Mouse (Mus musculus): ENCODE measurements around the gene Aldh1l1.

Aldh1l1 gene

DNA sequence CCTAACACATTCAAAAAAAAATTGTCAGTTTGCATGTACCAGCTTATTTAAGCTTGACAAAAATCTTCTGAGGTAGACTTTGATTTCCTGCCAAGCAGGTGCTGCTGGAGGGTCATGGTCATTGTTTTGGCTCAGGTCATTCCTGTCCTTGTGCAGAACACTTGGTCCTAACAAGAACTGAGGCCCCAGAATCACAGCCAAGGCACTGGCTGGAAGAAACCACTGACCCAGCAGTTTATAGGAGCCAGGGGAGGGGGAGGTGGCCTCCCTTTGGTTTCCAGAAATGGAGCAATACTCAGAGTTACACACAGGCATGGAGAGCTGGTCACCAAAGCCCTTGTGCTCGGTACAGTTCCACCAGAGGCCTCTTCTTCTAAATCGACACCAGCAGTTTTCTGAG is 96.1 kb downstream of the Aldh1l1 start:
- no peak for DNase-seq (ENCODE audit: extremely low read depth, low read depth)

DNA sequence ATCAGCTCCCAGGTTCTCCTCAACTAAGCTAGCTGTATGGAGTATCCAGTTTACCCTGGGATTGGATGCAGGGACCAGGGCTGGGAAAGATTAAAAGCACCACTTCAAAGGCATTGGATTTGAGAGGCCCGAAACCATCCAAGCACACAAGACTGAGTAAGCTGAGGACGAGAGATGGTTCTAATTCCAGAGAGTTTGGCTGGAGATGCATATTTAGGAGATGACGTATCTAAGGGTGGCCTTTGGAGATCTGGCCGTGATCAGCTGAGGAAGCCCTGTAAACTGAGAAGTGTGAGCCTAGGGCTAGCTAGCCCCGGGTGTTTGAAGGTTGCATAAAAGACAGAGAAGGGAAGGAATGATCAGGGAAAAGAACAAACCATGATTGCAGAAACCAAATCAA is 101.9 kb downstream of the Aldh1l1 start:
- DNase-seq (ENCODE audit: extremely low read depth, low read depth) = no peak

DNA sequence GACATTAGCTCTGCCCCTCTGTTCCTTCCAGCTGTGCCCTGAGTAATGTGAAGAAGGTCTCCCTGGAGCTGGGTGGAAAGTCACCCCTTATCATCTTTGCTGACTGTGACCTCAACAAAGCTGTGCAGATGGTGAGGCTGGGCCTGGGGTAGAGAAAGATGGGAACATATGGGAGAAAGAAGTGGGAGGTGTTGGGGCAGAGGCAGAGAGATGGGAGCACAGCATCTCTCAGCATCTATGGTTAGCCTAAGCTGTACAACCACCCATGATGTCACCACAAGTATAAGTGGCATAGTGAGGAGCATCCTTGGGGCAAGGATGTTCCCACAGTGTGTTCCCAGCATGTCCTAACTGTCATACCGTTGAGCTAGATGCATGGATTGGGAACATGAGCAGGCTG is 104.5 kb downstream of the Aldh1l1 start:
- no peak for DNase-seq (ENCODE audit: extremely low read depth, low read depth)

DNA sequence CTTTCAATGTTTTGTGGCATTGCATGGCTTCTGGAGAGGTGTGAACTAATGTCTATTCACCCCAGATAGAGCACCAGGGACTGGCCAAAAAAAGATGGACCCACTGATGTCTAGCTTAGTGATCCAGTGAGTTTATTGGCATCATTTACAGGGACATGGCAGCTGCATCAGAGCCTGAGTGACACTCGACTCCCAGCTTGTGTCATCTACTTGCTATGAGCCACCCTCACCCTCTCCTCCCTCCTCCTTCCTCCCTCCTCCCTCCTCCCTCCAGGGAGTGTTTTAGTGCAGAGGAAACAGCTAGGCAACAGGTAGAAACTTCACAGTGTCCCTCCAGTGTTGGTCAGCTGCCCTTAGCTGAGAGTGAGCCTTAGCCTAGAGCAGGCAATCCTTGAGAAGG is 108.7 kb downstream of the Aldh1l1 start:
- DNase-seq (ENCODE audit: extremely low read depth, low read depth) = no peak

DNA sequence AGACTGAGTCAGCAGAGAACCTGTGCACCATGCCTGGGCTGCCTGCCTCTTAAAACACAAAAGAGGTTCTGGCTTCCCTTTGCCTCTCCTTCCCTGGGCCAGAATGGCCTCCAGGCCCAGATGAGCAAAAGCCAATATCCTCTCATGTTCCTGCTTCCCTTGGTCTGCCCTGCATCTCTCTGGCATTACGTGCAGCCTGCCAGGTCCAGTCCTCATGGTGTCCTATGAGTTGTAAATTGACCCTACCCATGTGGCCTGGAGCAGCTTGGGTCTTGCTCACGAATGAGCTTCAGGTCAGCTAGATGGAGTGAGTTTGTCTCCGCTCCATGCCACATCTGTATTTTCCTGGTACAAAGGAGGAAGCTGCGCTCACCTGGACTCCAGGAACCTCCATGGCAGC is 110.8 kb downstream of the Aldh1l1 start:
- no peak for DNase-seq (ENCODE audit: extremely low read depth, low read depth)

DNA sequence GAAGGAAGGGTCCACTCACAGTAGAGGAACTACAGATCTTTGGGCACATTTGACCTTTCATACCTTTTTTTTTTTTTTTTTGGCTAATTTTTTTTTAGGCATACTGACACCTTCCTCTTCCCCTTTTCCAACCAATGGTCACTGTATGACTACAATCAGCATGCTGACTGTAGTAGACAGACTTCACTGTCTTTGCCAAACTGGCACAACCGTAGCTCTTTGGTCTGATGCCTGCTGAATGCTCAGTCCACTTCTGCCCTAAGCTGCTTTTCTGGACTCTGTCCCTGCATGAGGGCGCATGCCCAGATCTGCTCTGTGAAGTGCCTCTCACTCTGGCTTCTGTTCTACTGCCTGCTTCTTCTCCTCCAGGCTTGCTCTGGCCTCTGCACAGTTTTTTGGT is 111.4 kb downstream of the Aldh1l1 start:
- no peak for DNase-seq (ENCODE audit: extremely low read depth, low read depth)

DNA sequence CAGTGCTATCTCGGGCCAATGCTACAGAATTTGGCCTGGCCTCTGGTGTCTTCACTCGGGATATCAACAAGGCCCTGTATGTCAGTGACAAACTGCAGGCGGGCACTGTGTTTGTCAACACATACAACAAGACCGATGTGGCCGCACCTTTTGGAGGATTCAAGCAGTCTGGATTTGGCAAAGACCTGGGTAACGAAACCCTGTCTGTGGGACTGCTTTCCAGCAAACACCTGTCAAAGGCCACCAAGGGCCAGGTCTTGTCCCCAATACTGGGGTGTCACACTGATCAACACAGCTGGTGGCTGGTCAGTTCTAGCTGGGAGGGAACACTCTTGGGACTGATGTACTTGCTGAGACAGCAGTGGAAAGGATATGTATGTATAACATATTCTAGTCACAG is 112.0 kb downstream of the Aldh1l1 start:
- no peak for DNase-seq (ENCODE audit: extremely low read depth, low read depth)

DNA sequence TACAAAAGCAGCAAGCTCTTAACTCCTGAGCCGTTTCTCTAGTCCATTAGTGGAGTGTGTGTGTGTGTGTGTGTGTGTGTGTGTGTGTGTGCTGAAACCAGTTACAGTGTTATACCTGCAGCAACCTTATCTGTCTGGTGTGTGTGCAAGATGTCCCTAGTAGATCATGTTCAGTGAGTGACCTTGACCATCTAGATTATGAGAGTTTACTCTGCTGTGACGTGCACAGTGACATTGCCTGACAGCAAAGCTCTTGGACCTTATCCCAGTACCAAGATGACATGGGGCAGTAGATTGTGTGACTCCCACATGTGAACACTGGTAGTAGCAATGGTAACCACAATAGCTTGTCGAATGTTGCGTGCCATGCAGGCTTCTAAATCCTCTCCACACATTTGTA is 114.1 kb downstream of the Aldh1l1 start:
- DNase-seq (ENCODE audit: extremely low read depth, low read depth) = no peak

DNA sequence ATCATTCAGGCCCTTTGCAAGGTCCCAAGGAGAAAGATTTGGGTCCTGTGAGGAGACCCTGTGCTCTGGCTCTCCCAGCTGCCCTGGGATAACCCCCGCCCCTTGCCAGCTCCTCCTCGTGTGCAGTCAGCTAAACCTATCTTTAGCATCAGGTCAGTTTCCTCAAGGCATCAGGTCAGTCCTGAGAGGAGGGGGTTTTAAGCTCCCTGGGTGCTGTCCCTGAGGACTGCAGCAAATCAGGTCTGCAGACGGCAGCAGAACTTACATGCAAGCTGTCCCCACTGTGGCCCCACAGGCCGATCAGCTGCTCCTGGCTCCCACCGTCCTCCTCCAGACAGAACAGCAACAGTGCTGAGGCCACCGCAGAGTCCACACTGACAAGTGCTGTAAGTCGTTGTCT is 115.5 kb downstream of the Aldh1l1 start:
- DNase-seq (ENCODE audit: extremely low read depth, low read depth) = no peak

DNA sequence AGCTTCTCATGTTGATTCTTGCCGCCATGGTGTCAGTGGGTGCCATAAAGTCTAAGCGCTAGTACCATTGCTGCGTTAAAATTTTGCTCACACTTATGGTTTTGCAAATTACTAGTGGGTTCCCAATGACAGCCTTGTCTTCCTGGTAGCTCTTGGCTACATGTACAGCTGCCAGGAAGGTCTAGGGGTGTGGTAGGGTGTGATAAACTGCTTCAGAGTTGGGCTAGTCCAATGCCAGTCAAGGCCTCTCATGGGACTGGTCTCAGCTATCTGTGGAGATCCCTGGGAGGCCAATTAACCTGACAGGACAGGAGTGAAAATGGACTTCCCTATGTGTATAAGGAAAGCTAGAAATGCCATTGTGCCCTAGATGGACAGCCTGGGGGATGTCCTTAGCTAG is 116.1 kb downstream of the Aldh1l1 start:
- no peak for DNase-seq (ENCODE audit: extremely low read depth, low read depth)

DNA sequence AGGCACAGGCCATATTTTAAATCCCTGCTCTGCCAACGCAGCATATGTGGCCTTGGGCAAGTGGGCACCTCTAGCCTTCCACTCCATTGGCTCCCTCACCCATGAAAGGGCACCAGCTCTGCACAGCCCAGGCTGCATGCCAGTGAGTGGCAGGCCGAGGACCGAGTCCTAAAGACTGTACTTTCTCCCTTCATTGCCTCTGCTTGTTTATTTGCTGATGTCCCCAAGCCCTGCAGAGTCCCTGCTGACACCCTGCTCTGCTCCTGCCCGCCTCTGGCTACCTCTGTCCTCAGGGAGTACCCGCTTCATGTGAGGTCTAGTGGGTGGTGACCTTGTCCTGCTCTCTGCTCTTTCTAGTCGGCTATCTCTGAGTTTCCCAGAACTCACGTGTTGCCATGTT is 116.9 kb downstream of the Aldh1l1 start:
- DNase-seq (ENCODE audit: extremely low read depth, low read depth) = no peak

DNA sequence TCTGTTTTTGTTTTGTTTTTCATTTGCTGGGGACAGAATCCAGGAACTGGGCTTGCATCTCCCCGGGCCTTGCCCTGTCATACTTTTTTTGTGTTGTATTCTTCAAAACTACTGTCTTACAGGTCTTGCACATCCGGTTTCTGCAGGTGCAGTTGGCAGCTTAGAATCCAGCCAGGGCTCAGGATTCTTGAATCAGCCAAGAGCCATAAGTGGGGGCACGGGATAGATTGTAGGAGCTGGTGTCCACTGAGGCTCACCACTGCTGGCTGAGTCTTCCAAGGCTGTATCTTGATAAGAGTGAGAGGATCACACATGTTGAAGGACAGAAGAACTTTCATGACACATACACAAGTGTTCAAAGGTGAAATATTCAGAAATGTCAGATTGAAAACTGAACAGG is 117.9 kb downstream of the Aldh1l1 start:
- no peak for DNase-seq (ENCODE audit: extremely low read depth, low read depth)

DNA sequence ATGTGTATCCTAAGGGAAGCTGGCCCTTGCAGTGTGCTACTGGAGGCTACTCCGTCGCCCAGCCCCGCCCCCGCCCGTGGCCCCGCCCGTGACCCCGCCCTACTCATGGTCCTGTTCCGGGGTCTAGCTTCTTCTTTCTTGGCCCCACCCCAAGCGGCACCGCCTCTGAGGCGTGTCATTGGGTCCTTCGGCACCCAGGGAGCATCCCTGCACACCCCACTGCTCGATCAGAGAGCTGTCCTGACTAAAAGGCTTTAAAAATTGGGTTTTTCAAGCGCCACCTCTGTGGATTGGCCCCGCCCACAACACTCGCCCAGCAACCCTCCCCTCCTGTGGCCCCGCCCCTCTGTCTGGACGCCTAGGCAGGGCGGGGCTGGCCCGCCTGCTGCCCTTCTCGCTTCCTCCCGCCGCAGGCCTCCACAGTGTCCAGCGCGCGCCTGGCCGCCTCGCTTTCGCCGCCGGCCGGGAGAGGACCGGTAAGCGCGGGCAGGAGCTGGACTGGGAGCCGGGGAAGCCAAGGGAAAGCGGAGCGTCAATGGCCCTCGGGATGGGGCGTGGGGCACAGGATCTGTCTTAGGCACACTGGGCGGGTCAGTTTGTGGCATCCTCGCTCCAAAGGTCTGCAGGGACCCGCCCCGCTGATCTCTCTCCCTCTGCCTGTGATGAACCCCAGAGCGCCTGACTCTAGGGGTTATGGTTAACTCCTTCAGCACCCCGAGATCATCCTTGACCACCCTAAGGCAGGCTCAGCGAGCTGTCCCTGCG is 118.5 kb downstream of the Aldh1l1 start, which contains the start of gene Slc41a3:
Gene Slc41a3, plus strand, starts transcription at position 193 of the 765 bp plus-strand sequence.
- peak; percentile 85 for DNase-seq (ENCODE audit: extremely low read depth, low read depth)

DNA sequence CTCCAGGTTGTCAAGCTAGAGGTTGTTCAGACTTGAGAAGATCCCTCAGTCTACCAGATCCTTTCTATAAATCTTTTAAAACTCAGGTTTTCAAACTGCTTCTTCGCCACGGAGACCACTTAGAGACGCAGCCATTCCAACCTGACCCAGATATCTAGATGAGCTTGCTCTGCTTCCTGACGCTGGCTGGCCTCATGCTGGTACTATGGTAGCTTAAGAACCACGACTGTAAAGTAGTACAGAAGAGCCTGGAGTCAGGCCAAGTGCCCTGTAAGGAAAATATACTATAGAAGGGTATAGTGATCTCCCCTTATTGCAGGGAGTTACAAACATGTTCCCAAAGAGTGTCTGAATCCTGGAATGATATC is 119.1 kb downstream of the Aldh1l1 start:
- DNase-seq (ENCODE audit: extremely low read depth, low read depth) = no peak

DNA sequence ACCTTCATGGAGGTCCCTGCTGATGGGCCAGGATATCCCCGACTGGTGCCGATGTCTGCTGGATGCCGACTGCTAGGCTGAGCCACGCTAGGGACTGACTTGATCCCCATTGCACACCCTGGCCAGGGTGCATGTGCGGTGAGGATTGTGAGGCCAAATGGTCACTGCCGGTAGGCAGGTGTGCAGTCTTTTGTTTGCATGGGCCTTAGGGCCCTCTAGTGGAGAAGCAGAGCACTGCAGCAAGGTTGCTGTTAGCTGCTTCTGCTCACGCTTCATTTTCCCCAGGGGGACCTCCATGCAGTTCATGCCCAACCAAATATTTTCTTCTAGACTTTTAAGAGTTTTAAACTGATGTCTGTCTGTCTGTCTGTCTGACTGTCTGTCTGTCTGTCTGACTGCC is 120.3 kb downstream of the Aldh1l1 start:
- peak; percentile 57 for DNase-seq (ENCODE audit: extremely low read depth, low read depth)

DNA sequence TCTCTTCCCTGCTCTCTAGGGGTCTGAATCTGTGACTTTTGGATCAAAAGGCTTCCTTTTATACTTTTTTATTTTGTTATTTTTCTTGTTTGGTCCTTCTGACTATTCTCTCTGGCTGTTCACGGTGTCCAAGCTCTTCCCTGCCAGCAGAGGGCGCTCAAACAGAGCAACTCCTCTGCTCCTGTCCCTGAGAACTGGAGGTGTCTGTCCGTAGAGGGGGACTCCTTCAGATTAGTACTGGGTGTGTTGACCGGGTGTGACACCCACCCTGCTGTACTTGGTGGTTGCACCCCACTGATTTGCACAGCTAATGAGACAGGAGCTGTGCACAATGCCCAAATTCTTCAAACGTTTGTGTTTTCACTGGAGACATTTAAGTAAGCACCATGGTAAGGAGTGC is 121.0 kb downstream of the Aldh1l1 start:
- DNase-seq (ENCODE audit: extremely low read depth, low read depth) = peak; percentile 53

DNA sequence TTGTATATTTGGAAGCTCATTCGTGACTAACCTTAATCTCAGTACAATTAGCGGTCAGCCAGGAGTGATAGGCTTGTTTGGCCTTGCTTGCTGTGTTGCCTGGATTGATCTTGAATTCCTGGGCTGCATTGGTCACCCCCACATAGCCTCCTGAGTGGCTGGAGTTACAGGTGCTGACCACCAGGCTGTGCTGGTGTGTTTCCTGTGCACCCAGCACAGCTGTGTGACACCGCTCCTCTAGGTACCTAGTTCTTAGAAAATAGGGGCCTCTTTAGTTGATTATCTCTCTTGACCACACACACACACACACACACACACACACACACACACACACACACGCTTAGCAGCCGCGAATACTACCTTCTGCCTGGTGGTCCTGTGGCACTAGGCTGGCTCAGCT is 122.0 kb downstream of the Aldh1l1 start:
- no peak for DNase-seq (ENCODE audit: extremely low read depth, low read depth)

DNA sequence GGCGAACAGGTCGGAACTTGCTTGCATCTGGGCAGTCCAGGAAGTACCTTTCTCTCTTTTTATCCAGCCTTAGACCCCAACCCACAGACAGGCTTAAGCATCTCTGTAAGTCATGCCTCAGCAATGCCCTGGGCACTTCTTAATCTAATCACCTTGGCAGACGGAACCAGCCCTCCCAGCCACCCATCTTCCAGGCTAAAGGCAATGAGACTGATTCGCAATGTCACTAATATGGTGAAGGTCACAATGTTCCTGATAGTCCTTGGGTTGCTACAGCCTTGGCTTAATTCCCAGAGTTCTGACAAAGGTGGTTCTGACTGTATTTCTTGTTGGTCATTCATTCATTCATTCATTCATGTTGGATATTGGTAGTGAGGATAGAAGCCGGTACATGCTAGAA is 124.0 kb downstream of the Aldh1l1 start:
- DNase-seq (ENCODE audit: extremely low read depth, low read depth) = no peak

DNA sequence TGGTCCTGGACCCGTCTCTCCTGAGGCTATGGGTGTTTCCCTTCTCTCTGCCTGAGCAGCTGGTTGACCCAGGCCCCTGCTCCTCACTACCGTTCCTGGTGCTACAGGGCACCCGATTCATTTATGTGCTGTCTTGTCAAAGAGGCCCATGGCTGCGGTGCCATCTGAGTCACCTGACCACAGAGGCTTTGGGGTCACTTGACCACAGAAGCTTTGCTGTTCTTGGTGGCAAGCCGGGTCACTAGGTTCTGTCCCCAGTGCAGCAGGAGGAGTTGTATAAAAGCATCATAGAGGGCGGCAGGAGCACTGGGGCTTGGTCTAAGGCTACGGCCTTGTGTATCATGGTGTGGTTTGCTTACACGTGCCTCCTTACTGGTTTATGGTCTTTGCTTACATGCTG is 127.0 kb downstream of the Aldh1l1 start:
- no peak for DNase-seq (ENCODE audit: extremely low read depth, low read depth)

DNA sequence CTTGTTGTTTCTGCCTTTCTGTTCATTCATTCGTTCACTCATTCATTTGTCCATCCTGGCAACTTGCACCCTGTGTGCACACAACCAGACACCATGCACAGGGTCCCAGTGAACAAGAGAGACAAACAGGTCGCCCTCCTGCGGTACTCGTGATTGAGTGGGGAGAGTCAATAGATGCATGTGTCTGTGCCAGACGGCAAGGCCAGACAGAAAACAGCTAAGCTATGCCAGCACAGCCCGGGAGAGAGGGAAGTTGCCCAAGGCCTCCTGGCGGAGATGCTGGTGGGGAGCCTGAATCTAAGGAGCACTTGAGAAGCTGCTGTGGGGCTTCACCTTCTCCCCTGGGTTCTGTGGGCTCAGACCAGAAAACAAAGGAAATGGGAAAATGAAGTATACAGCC is 129.1 kb downstream of the Aldh1l1 start:
- no peak for DNase-seq (ENCODE audit: extremely low read depth, low read depth)

DNA sequence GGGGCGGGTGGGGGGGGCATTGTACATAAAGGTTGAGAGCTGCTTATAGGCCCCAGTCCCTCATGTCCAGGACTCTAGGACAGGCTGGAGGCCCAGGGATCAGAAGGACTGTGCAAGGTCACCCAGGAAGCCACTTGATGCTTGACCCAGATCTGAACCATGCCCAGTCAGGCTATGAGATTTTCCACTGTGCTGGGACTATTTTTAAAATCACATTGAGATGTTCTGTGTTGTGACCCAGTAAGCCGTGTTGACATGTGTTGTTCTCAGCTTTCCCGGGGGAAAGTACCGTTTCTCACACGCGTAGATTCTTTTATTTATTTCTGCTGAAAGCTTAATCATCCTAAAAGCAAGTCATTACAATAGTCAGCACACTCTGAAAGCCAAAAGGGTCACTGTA is 129.8 kb downstream of the Aldh1l1 start:
- DNase-seq (ENCODE audit: extremely low read depth, low read depth) = no peak

DNA sequence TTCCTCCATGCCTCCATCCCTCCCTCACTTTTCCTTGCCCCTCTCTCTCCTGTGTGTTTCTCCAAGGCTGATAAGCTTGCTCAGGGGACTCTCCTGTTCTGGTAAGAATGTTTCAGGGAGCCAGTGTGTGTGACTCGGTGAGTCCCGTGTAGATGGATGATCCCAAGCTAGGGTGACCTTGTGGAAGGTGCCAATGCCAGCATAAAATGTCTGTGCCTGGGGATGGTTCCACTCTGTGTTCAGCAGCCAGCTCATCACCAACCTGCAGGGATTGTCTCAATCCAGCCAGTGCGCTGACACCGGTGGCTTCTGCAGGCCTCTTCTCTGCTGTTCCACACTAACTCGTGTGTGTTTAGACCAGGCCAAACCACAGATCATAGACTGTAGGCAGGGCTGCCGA is 130.3 kb downstream of the Aldh1l1 start:
- no peak for DNase-seq (ENCODE audit: extremely low read depth, low read depth)

DNA sequence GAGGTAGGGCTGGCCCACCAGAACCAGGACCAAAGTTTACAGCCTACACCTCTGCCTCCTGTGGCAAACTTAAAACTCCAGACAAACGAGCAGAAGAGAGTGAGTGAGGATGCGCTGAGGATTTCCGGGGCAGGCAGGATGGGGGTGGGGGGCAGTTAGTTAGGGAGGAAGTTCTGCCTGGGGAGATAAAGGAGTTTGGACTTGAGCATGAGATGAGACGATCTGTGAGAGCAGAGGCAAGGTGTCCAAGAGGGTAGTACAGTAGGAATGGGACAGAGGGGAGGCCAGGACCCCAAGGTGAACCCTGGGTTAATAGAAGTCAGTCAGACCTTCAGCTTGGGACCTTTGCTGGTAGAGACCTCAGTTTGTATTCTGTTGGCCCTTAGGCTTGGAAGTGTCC is 132.0 kb downstream of the Aldh1l1 start:
- DNase-seq (ENCODE audit: extremely low read depth, low read depth) = peak; percentile 85

All from MEL-GATA-1-ER (cell line).